Mouse (Mus musculus): ENCODE data around the gene Igsf9b.

- TF ChIP-seq CTCF (IDR thresholded peaks at IDR 0.05; ENCODE audit: borderline replicate concordance, insufficient read depth, low read depth, low read length) (no peak), POLR2A (IDR thresholded peaks at IDR 0.05; ENCODE audit: borderline replicate concordance, insufficient read depth, low read length) (no peak)
These were observed 46.8 kb upstream of the Igsf9b start for GRCm38 (mm10) chr9:27252034-27252714.
